Mouse (Mus musculus) heart, postnatal 25 days (tissue): Measurements from ENCODE around the gene Usp32. TPM values are rescaled to one million over a fixed set of nuclear protein-coding genes. Genes with fewer than 3 reads are reported as not detected.

Source experiments
- DNase-seq: peaks from one replicate; pipeline ENCODE4 v3.0.0; 2022; ENCODE audit warnings: low spot score
- intact Hi-C: fragments of 180-260 bp; cut with DNase I; formaldehyde crosslinking; loops from one replicate; pipeline ENCODE4 v1.15.1; 2025
- total RNA-seq, 2 experiments: library from RNA; stranded (reverse); gene quantifications; 2 replicates each; pipeline ENCODE4 v1.2.3; 2021

Gene Usp32
- total RNA-seq, 2 experiments from 2014 or later = 21.0 to 22.8 TPM

- peak; percentile 38 for DNase-seq
- intact Hi-C loops = no loop called here
Observed at GRCm38 (mm10) chr11:84959701-84960181, 180.2 kb downstream of the Usp32 start.

- intact Hi-C loops = no loop called here
- DNase-seq = no peak
Observed at GRCm38 (mm10) chr11:84959181-84959580, 180.8 kb downstream of the Usp32 start.

- no peak for DNase-seq
- intact Hi-C loops = no loop called here
Observed at GRCm38 (mm10) chr11:84958271-84958630, 181.7 kb downstream of the Usp32 start.

- DNase-seq = no peak
- intact Hi-C loops = no loop called here
Observed at GRCm38 (mm10) chr11:84957591-84958270, 182.2 kb downstream of the Usp32 start, which contains the start of gene Car4. TSS of gene Car4 (plus strand) at chr11:84957786.

GRCm38 (mm10) chr11:84957171-84957570 lies 182.8 kb downstream of the Usp32 start:
- intact Hi-C loops = no loop called here
- DNase-seq = no peak

- intact Hi-C loops = no loop called here
- DNase-seq = no peak
Observed at GRCm38 (mm10) chr11:84956400-84956799, 183.6 kb downstream of the Usp32 start.

GRCm38 (mm10) chr11:84952611-84953010 lies 187.3 kb downstream of the Usp32 start:
- intact Hi-C loops = no loop called here
- no peak for DNase-seq

- intact Hi-C loops = no loop called here
- DNase-seq = no peak
Observed at GRCm38 (mm10) chr11:84948526-84948925, 191.4 kb downstream of the Usp32 start.

- intact Hi-C loops = no loop called here
- no peak for DNase-seq
Observed at GRCm38 (mm10) chr11:84948114-84948513, 191.8 kb downstream of the Usp32 start.

- DNase-seq = no peak
- intact Hi-C loops = no loop called here
Observed at GRCm38 (mm10) chr11:84947206-84947605, 192.8 kb downstream of the Usp32 start.

- DNase-seq = no peak
- intact Hi-C loops = no loop called here
Observed at GRCm38 (mm10) chr11:84945841-84946240, 194.1 kb downstream of the Usp32 start.

- no peak for DNase-seq
- intact Hi-C loops = loop anchor here (5.0 kb wide), 1 partner anchor 32 kb away; no protein-coding TSS in a partner anchor
Observed at GRCm38 (mm10) chr11:84944639-84945435, 195.1 kb downstream of the Usp32 start.

GRCm38 (mm10) chr11:84943948-84944347 lies 196.0 kb downstream of the Usp32 start:
- no peak for DNase-seq
- intact Hi-C loops = loop anchor here (5.0 kb wide), 1 partner anchor 33 kb away; no protein-coding TSS in a partner anchor

GRCm38 (mm10) chr11:84940140-84940539 lies 199.8 kb downstream of the Usp32 start:
- DNase-seq = no peak
- intact Hi-C loops = loop anchor here (5.0 kb wide), 1 partner anchor 37 kb away; no protein-coding TSS in a partner anchor

GRCm38 (mm10) chr11:84939508-84940053 lies 200.4 kb downstream of the Usp32 start:
- DNase-seq = no peak
- intact Hi-C loops = loop anchor here (5.0 kb wide), 1 partner anchor 38 kb away; no protein-coding TSS in a partner anchor

Other genes starting within 250 kb of the Usp32 start
- 10 to 100 TPM in 1 of 2 experiments, 1 to 10 TPM in 1; 7.6 to 10.2 TPM for gene Znhit3, start 223.8 kb downstream of the Usp32 start, total RNA-seq
- 10 to 100 TPM; 32.8 to 47.4 TPM for gene Car4, start 182.4 kb downstream of the Usp32 start, total RNA-seq
- gene 1700125H20Rik, start 30.2 kb upstream of the Usp32 start, total RNA-seq = not detected
- 10 to 100 TPM; 15.2 to 17.5 TPM for gene Appbp2, start 95.0 kb upstream of the Usp32 start, total RNA-seq
- 10 to 100 TPM in 1 of 2 experiments, 1 to 10 TPM in 1; 9.7 to 10.2 TPM for gene Ppm1d, start 171.1 kb upstream of the Usp32 start, total RNA-seq
- gene Bcas3, start 213.0 kb upstream of the Usp32 start, total RNA-seq = 10 to 100 TPM; 31.1 to 43.7 TPM